Mouse (Mus musculus): ENCODE results near the gene Lcn10. TPM values are rescaled to one million over a fixed set of nuclear protein-coding genes. Genes with fewer than 3 reads are reported as not detected.

The Lcn10 gene
- total and polyA plus RNA-seq, 3 experiments = not detected

- WGBS = 47% methylated on average over 4 of the region's 4 CpGs
These were observed 25.8 kb upstream of the Lcn10 start for GRCm38 (mm10) chr2:25656691-25657090.

GRCm38 (mm10) chr2:25657246-25657645 lies 25.3 kb upstream of the Lcn10 start:
- no peak overlapping the region for H3K9ac ChIP-seq (ENCODE audit: low read depth, low read length)
- peak overlapping the region; percentile 17; the same call in 1 of the 2 replicates for H3K27ac ChIP-seq
- H3K4me3 ChIP-seq = no peak overlapping the region
- DNase-seq = no peak
- intact Hi-C loops (cut with DNase I) = no loop called here
- TF ChIP-seq EP300 (IDR thresholded peaks at IDR 0.05; ENCODE audit: insufficient read depth, low read depth, low read length) (no peak), POLR2A (IDR thresholded peaks at IDR 0.05; ENCODE audit: insufficient read depth, low read depth, low read length) (no peak), CTCF (IDR thresholded peaks at IDR 0.05) (no peak)
- no peaks in the 10 kb centered on the region for H3K79me2 ChIP-seq (replicated peaks; ENCODE audit: control insufficient read depth, insufficient read depth, low read length)
- H3K4me1 ChIP-seq (ENCODE audit: control insufficient read depth, insufficient read depth, low read length) = peaks cover 6% of the 10 kb centered on the region; the same call in 1 of the 2 replicates
- no peaks in the 10 kb centered on the region for H3K36me3 ChIP-seq (ENCODE audit: control insufficient read depth, insufficient read depth, low read length)
- 54% methylated on average over 4 of the region's 4 CpGs for WGBS
- no peaks in the 10 kb centered on the region for H3K27me3 ChIP-seq (ENCODE audit: control insufficient read depth, insufficient read depth, low read length)

More at GRCm38 (mm10) chr2:25656691-25657090, 25.8 kb upstream of the Lcn10 start:
- no peak overlapping the region for H3K4me3 ChIP-seq
- no peak overlapping the region for H3K9ac ChIP-seq (ENCODE audit: low read depth, low read length)
- H3K27me3 ChIP-seq (ENCODE audit: control insufficient read depth, insufficient read depth, low read length) = no peaks in the 10 kb centered on the region
- peak; percentile 40 to 67 for DNase-seq
- TF ChIP-seq POLR2A (IDR thresholded peaks at IDR 0.05; ENCODE audit: insufficient read depth, low read depth, low read length) = no peak
- H3K4me1 ChIP-seq (ENCODE audit: control insufficient read depth, insufficient read depth, low read length) = peaks cover 6% of the 10 kb centered on the region; the same call in 1 of the 2 replicates
- no peaks in the 10 kb centered on the region for H3K36me3 ChIP-seq (ENCODE audit: control insufficient read depth, insufficient read depth, low read length)
- H3K79me2 ChIP-seq (replicated peaks; ENCODE audit: control insufficient read depth, insufficient read depth, low read length) = no peaks in the 10 kb centered on the region
- intact Hi-C loops (cut with DNase I) = no loop called here
- H3K27ac ChIP-seq = peak overlapping the region; percentile 17; the same call in 1 of the 2 replicates

- DNase-seq = no peak
- Histone ChIP-seq H3K27me3 (ENCODE audit: control insufficient read depth, insufficient read depth, low read length) (no peaks in the 10 kb centered on the region), H3K4me1 (ENCODE audit: control insufficient read depth, insufficient read depth, low read length) (peaks cover 6% of the 10 kb centered on the region; the same call in 1 of the 2 replicates), H3K9ac (ENCODE audit: low read depth, low read length) (no peak within 1 kb of the TSS), H3K4me3 (no peak within 1 kb of the TSS), H3K79me2 (replicated peaks; ENCODE audit: control insufficient read depth, insufficient read depth, low read length) (no peaks in the 10 kb centered on the region), H3K27ac (peak within 1 kb of the TSS; percentile 17; the same call in 1 of the 2 replicates), H3K36me3 (ENCODE audit: control insufficient read depth, insufficient read depth, low read length) (no peaks in the 10 kb centered on the region)
- TF ChIP-seq CTCF (IDR thresholded peaks at IDR 0.05) = no peak
- intact Hi-C loops (cut with DNase I) = no loop called here
These were observed 24.9 kb upstream of the Lcn10 start, which contains the start of gene Lcn5 for GRCm38 (mm10) chr2:25657652-25658051. Lcn5 (plus strand) TSS chr2:25657952.

GRCm38 (mm10) chr2:25660279-25660678 lies 22.2 kb upstream of the Lcn10 start:
- 53% methylated on average over 8 of the region's 8 CpGs for WGBS
- TF ChIP-seq POLR2A (IDR thresholded peaks at IDR 0.05; ENCODE audit: insufficient read depth, low read depth, low read length) (no peak), EP300 (IDR thresholded peaks at IDR 0.05; ENCODE audit: insufficient read depth, low read depth, low read length) (peak; percentile 58)
- no peaks in the 10 kb centered on the region for H3K27me3 ChIP-seq (ENCODE audit: control insufficient read depth, insufficient read depth, low read length)
- no peaks in the 10 kb centered on the region for H3K36me3 ChIP-seq (ENCODE audit: control insufficient read depth, insufficient read depth, low read length)
- intact Hi-C loops (cut with DNase I) = no loop called here
- H3K4me1 ChIP-seq (ENCODE audit: control insufficient read depth, insufficient read depth, low read length) = peaks cover 6% of the 10 kb centered on the region; the same call in 1 of the 2 replicates
- DNase-seq = peak in 1 of 2 experiments; percentile 45
- no peak overlapping the region for H3K9ac ChIP-seq (ENCODE audit: low read depth, low read length)
- peak overlapping the region; percentile 12; the same call in 1 of the 2 replicates for H3K27ac ChIP-seq
- no peaks in the 10 kb centered on the region for H3K79me2 ChIP-seq (replicated peaks; ENCODE audit: control insufficient read depth, insufficient read depth, low read length)
- H3K4me3 ChIP-seq = no peak overlapping the region

GRCm38 (mm10) chr2:25661245-25661970 lies 21.1 kb upstream of the Lcn10 start:
- H3K4me3 ChIP-seq = no peak overlapping the region
- no peaks in the 10 kb centered on the region for H3K79me2 ChIP-seq (replicated peaks; ENCODE audit: control insufficient read depth, insufficient read depth, low read length)
- no peak for TF ChIP-seq EP300 (IDR thresholded peaks at IDR 0.05; ENCODE audit: insufficient read depth, low read depth, low read length)
- no peaks in the 10 kb centered on the region for H3K27me3 ChIP-seq (ENCODE audit: control insufficient read depth, insufficient read depth, low read length)
- H3K36me3 ChIP-seq (ENCODE audit: control insufficient read depth, insufficient read depth, low read length) = no peaks in the 10 kb centered on the region
- 60% methylated on average over 6 of the region's 6 CpGs for whole genome bisulfite sequencing
- H3K27ac ChIP-seq = no peak overlapping the region
- intact Hi-C loops (cut with DNase I) = no loop called here
- no peak for DNase-seq
- H3K9ac ChIP-seq (ENCODE audit: low read depth, low read length) = no peak overlapping the region
- peaks cover 6% of the 10 kb centered on the region; the same call in 1 of the 2 replicates for H3K4me1 ChIP-seq (ENCODE audit: control insufficient read depth, insufficient read depth, low read length)

GRCm38 (mm10) chr2:25663511-25663910 lies 19.0 kb upstream of the Lcn10 start:
- no peak overlapping the region for H3K9ac ChIP-seq (ENCODE audit: low read depth, low read length)
- no peak for TF ChIP-seq POLR2A (IDR thresholded peaks at IDR 0.05; ENCODE audit: insufficient read depth, low read depth, low read length)
- peak; percentile 72 for TF ChIP-seq CTCF (IDR thresholded peaks at IDR 0.05)
- no peak overlapping the region for H3K27ac ChIP-seq
- no peaks in the 10 kb centered on the region for H3K36me3 ChIP-seq (ENCODE audit: control insufficient read depth, insufficient read depth, low read length)
- H3K79me2 ChIP-seq (replicated peaks; ENCODE audit: control insufficient read depth, insufficient read depth, low read length) = no peaks in the 10 kb centered on the region
- 60% methylated on average over 1 of the region's 1 CpGs for WGBS
- peak; percentile 27 to 46 for DNase-seq
- H3K4me3 ChIP-seq = no peak overlapping the region
- no peaks in the 10 kb centered on the region for H3K27me3 ChIP-seq (ENCODE audit: control insufficient read depth, insufficient read depth, low read length)
- H3K4me1 ChIP-seq (ENCODE audit: control insufficient read depth, insufficient read depth, low read length) = peaks cover 3% of the 10 kb centered on the region; the same call in 1 of the 2 replicates
- intact Hi-C loops (cut with DNase I) = no loop called here

Data from heart, adult 2 months (tissue).